Mouse (Mus musculus): ENCODE measurements around the gene Adora1.

- TF ChIP-seq EP300 (IDR thresholded peaks at IDR 0.05; ENCODE audit: low read depth): no peak
- TF ChIP-seq CTCF (IDR thresholded peaks at IDR 0.05; ENCODE audit: low read depth): no peak
These were observed 62.1 kb downstream of the Adora1 start for GRCm38 (mm10) chr1:134173081-134173480.

Data from liver, embryonic 14.5 days (tissue).